Mouse (Mus musculus): ENCODE data around the gene Angptl3. TPM values are rescaled to one million over a fixed set of nuclear protein-coding genes. Genes with fewer than 3 reads are reported as not detected.

Angptl3 gene
- polyA plus RNA-seq (2015; fragmentation: Nextera tagmentation; extraction: Ambion mirVana) = 375 and 438 TPM in 2 replicates

DNA sequence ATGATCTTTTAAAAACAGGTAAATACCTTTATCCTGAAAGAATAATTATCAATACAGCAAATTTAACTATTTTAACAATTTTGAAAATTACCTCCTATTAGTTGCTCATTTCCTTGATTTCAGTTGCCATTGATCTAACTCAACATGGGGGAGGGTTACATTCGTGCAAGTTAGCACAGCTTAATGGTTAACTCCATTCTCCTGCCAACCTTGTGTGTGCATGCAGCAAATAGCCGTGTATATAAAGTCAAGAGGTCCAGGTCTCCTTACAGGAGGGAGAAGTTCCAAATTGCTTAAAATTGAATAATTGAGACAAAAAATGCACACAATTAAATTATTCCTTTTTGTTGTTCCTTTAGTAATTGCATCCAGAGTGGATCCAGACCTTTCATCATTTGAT lies at the start of gene Angptl3:
Angptl3 (plus strand) TSS at position 269 of the 400 bp plus-strand sequence.
- Histone ChIP-seq H3K36me3 (replicated peaks; ENCODE audit: insufficient read depth, low read length) (no peaks in the 10 kb centered on the region), H3K9ac (replicated peaks) (peak within 1 kb of the TSS; percentile 50; the same call in 1 of the 2 replicates), H3K27ac (ENCODE audit: low read depth) (peak within 1 kb of the TSS; percentile 55; the same call in 1 of the 2 replicates), H3K4me1 (ENCODE audit: insufficient read depth) (no peaks in the 10 kb centered on the region), H3K9me3 (ENCODE audit: low read length) (no peaks in the 10 kb centered on the region), H3K4me2 (ENCODE audit: low read depth, low read length) (peak within 1 kb of the TSS; percentile 44), H3K27me3 (ENCODE audit: insufficient read depth, low read length) (no peaks in the 10 kb centered on the region), H3K4me3 (ENCODE audit: low read depth, low read length) (peak within 1 kb of the TSS; percentile 41)
- WGBS (ENCODE audit: insufficient replicate concordance) = 59% methylated on average over 2 of the region's 2 CpGs
- ATAC-seq (peak; percentile 81), DNase-seq (no peak)
- no peak for TF ChIP-seq EP300 (IDR thresholded peaks at IDR 0.05; ENCODE audit: low read depth)
- TF ChIP-seq CTCF (IDR thresholded peaks at IDR 0.05; ENCODE audit: low read depth) = no peak

DNA sequence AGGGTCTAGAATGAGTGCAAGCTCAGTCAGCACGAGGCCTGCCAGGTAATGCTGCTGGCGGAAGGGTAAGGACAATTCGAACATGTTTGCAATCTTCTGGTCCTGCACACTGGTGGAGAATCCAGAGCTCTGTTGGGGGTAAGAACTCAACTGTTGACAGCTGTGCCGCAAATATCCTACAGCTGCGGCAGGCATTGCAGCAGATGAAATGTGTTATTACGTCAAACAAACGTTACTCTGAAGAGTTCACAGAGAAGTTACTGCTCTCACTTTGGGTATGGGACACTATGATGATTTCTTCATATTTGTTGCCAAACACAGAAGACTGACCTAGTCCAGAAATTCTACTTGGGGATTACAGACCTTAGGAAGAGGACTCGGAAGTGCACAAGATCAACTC lies 46.1 kb upstream of the Angptl3 start:
- Histone ChIP-seq H3K9me3 (ENCODE audit: low read length) (no peaks in the 10 kb centered on the region), H3K4me3 (ENCODE audit: low read depth, low read length) (no peak overlapping the region), H3K27me3 (ENCODE audit: insufficient read depth, low read length) (no peaks in the 10 kb centered on the region), H3K4me1 (ENCODE audit: insufficient read depth) (no peaks in the 10 kb centered on the region), H3K4me2 (ENCODE audit: low read depth, low read length) (no peak overlapping the region), H3K36me3 (replicated peaks; ENCODE audit: insufficient read depth, low read length) (peaks cover 11% of the 10 kb centered on the region), H3K27ac (ENCODE audit: low read depth) (no peak overlapping the region), H3K9ac (replicated peaks) (no peak overlapping the region)
- DNase-seq (no peak), ATAC-seq (no peak)
- no peak for TF ChIP-seq EP300 (IDR thresholded peaks at IDR 0.05; ENCODE audit: low read depth)
- TF ChIP-seq CTCF (IDR thresholded peaks at IDR 0.05; ENCODE audit: low read depth) = no peak
- WGBS (ENCODE audit: insufficient replicate concordance) = 84% methylated on average over 8 of the region's 8 CpGs

DNA sequence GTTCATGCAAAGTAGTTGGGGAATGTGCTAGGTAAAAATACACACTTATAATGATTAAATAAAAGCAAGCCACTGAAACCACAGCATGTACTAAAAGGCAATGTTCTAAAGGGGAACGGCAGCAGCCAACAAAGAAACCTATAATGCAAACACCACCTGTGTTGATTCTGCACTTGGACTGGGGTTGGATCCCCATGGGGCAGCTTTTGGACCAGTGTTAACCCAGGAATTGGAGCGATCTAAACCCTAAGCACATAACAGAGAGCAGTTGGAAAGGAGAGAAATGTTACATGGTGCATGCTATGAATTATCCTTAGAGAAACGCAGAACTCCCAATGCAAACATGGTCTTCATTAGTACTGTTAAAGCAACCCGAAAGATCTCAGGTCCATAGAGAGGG lies 37.3 kb upstream of the Angptl3 start:
- Histone ChIP-seq H3K27me3 (ENCODE audit: insufficient read depth, low read length) (no peaks in the 10 kb centered on the region), H3K9me3 (ENCODE audit: low read length) (no peaks in the 10 kb centered on the region), H3K36me3 (replicated peaks; ENCODE audit: insufficient read depth, low read length) (peaks cover 6% of the 10 kb centered on the region; the same call in 1 of the 2 replicates), H3K4me1 (ENCODE audit: insufficient read depth) (no peaks in the 10 kb centered on the region), H3K9ac (replicated peaks) (no peak overlapping the region), H3K4me2 (ENCODE audit: low read depth, low read length) (no peak overlapping the region), H3K27ac (ENCODE audit: low read depth) (no peak overlapping the region), H3K4me3 (ENCODE audit: low read depth, low read length) (no peak overlapping the region)
- DNase-seq (no peak), ATAC-seq (no peak)
- WGBS (ENCODE audit: insufficient replicate concordance) = 73% methylated on average over 4 of the region's 4 CpGs
- no peak for TF ChIP-seq CTCF (IDR thresholded peaks at IDR 0.05; ENCODE audit: low read depth)
- no peak for TF ChIP-seq EP300 (IDR thresholded peaks at IDR 0.05; ENCODE audit: low read depth)

DNA sequence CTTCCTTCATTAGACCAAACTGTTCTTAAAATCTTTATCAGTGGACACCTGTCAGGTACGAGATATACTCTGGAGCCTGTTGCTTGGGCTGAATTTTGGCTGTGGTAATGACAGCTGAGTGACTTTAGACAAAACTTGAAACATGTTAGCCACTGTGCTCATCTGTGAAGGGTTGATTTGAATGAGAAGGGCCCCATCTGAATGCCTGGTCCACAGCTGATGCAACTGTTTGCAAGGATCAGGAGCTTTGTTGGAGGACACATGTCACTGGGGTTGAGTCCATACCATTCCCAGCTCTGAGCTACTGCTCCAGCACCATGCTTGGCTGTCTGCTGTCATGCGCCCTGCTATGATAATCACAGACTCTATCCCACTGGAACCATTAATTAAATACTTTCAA lies 25.2 kb upstream of the Angptl3 start:
- no peaks in the 10 kb centered on the region for H3K27me3 ChIP-seq (ENCODE audit: insufficient read depth, low read length)
- H3K4me3 ChIP-seq (ENCODE audit: low read depth, low read length) = no peak overlapping the region
- no peak overlapping the region for H3K9ac ChIP-seq (replicated peaks)
- ATAC-seq (no peak), DNase-seq (no peak)
- no peak overlapping the region; the same call in 1 of the 2 replicates for H3K27ac ChIP-seq (ENCODE audit: low read depth)
- 81% methylated on average over 2 of the region's 2 CpGs for WGBS (ENCODE audit: insufficient replicate concordance)
- peaks cover 5% of the 10 kb centered on the region; the same call in 1 of the 2 replicates for H3K4me1 ChIP-seq (ENCODE audit: insufficient read depth)
- no peak overlapping the region for H3K4me2 ChIP-seq (ENCODE audit: low read depth, low read length)
- H3K9me3 ChIP-seq (ENCODE audit: low read length) = no peaks in the 10 kb centered on the region
- H3K36me3 ChIP-seq (replicated peaks; ENCODE audit: insufficient read depth, low read length) = no peaks in the 10 kb centered on the region
- TF ChIP-seq CTCF (IDR thresholded peaks at IDR 0.05; ENCODE audit: low read depth) (no peak), EP300 (IDR thresholded peaks at IDR 0.05; ENCODE audit: low read depth) (no peak)

DNA sequence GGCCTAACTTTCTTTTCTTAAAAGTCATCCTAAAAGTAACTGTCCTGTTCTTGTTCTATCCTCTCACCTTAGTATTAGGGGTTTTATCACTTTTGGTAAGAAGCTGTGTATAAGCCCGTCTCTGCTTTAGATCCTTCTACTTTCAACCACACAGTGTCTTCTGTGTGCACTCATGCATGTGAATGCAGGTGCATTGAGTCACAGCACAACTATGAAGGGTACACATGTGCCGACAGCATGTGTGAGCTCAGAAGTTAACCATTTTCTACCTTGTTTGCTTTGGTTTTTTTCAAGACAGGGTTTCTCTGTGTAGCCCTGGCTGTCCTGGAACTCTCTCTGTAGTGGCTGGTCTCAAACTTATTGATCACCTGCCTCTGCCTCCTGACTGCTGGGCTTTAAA lies 24.4 kb upstream of the Angptl3 start:
- TF ChIP-seq CTCF (IDR thresholded peaks at IDR 0.05; ENCODE audit: low read depth) (no peak), EP300 (IDR thresholded peaks at IDR 0.05; ENCODE audit: low read depth) (no peak)
- H3K4me2 ChIP-seq (ENCODE audit: low read depth, low read length) = no peak overlapping the region

DNA sequence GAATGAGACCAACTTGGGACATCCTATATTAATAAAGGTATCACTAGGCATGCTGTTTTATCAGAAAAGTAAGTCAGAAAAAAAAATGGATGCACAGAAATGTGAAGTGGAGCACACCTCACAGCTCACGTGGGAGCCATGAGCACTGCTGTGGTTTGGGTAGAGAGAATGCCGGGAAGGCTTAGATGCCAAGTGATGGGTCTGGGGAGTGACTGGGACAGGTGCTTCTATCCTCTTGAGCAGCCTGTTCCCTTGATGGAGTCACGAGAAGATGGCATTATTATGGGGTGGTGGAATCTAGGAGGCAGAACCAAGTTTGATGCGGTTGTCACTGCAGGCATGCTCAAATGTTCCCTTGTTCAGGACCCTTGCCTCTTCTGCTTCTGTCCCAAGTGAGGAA lies 19.7 kb upstream of the Angptl3 start:
- no peak overlapping the region for H3K9ac ChIP-seq (replicated peaks)
- no peak for TF ChIP-seq CTCF (IDR thresholded peaks at IDR 0.05; ENCODE audit: low read depth)
- TF ChIP-seq EP300 (IDR thresholded peaks at IDR 0.05; ENCODE audit: low read depth) = no peak
- no peak overlapping the region for H3K4me2 ChIP-seq (ENCODE audit: low read depth, low read length)
- 86% methylated on average over 4 of the region's 4 CpGs for WGBS (ENCODE audit: insufficient replicate concordance)
- peaks cover 5% of the 10 kb centered on the region; the same call in 1 of the 2 replicates for H3K4me1 ChIP-seq (ENCODE audit: insufficient read depth)
- H3K36me3 ChIP-seq (replicated peaks; ENCODE audit: insufficient read depth, low read length) = peaks cover 5% of the 10 kb centered on the region
- H3K9me3 ChIP-seq (ENCODE audit: low read length) = no peaks in the 10 kb centered on the region
- no peak for DNase-seq
- ATAC-seq = no peak
- H3K27ac ChIP-seq (ENCODE audit: low read depth) = no peak overlapping the region
- no peaks in the 10 kb centered on the region for H3K27me3 ChIP-seq (ENCODE audit: insufficient read depth, low read length)
- H3K4me3 ChIP-seq (ENCODE audit: low read depth, low read length) = no peak overlapping the region

More for the DNA sequence above, 24.4 kb upstream of the Angptl3 start:
- peaks cover 3% of the 10 kb centered on the region; the same call in 1 of the 2 replicates for H3K36me3 ChIP-seq (replicated peaks; ENCODE audit: insufficient read depth, low read length)
- no peaks in the 10 kb centered on the region for H3K9me3 ChIP-seq (ENCODE audit: low read length)
- H3K4me1 ChIP-seq (ENCODE audit: insufficient read depth) = peaks cover 5% of the 10 kb centered on the region; the same call in 1 of the 2 replicates
- 58% methylated on average over 2 of the region's 2 CpGs for WGBS (ENCODE audit: insufficient replicate concordance)
- no peak overlapping the region for H3K9ac ChIP-seq (replicated peaks)
- no peak overlapping the region for H3K4me3 ChIP-seq (ENCODE audit: low read depth, low read length)
- no peak overlapping the region for H3K27ac ChIP-seq (ENCODE audit: low read depth)
- DNase-seq = peak; percentile 13
- peak; percentile 72 for ATAC-seq
- H3K27me3 ChIP-seq (ENCODE audit: insufficient read depth, low read length) = no peaks in the 10 kb centered on the region
